Mouse (Mus musculus): ENCODE results near the gene Ston1.

The Ston1 gene

GRCm38 (mm10) chr17:88626347-88626811 lies 28.9 kb downstream of the Ston1 start:
- no peak for DNase-seq (ENCODE audit: low read depth)

GRCm38 (mm10) chr17:88627150-88627549 lies 29.7 kb downstream of the Ston1 start:
- DNase-seq (ENCODE audit: low read depth) = no peak

- DNase-seq (ENCODE audit: low read depth) = no peak
Measured at GRCm38 (mm10) chr17:88628676-88629380, 31.3 kb downstream of the Ston1 start.

GRCm38 (mm10) chr17:88629381-88629759 lies 31.9 kb downstream of the Ston1 start:
- DNase-seq (ENCODE audit: low read depth) = no peak

- no peak for DNase-seq (ENCODE audit: low read depth)
Measured at GRCm38 (mm10) chr17:88629931-88630553, 32.6 kb downstream of the Ston1 start.

- DNase-seq (ENCODE audit: low read depth) = no peak
Measured at GRCm38 (mm10) chr17:88630554-88630948, 33.1 kb downstream of the Ston1 start.

- DNase-seq (ENCODE audit: low read depth) = no peak
Measured at GRCm38 (mm10) chr17:88632631-88633030, 35.1 kb downstream of the Ston1 start.

- no peak for DNase-seq (ENCODE audit: low read depth)
Measured at GRCm38 (mm10) chr17:88636076-88636475, 38.6 kb downstream of the Ston1 start.

- DNase-seq (ENCODE audit: low read depth) = no peak
Measured at GRCm38 (mm10) chr17:88636587-88636986, 39.1 kb downstream of the Ston1 start.

- peak; percentile 78 for DNase-seq (ENCODE audit: low read depth)
Measured at GRCm38 (mm10) chr17:88641012-88641411, 43.5 kb downstream of the Ston1 start.

- DNase-seq (ENCODE audit: low read depth) = no peak
Measured at GRCm38 (mm10) chr17:88641836-88642235, 44.4 kb downstream of the Ston1 start.

- DNase-seq (ENCODE audit: low read depth) = no peak
Measured at GRCm38 (mm10) chr17:88644876-88645275, 47.4 kb downstream of the Ston1 start.

- no peak for DNase-seq (ENCODE audit: low read depth)
Measured at GRCm38 (mm10) chr17:88645299-88645698, 47.8 kb downstream of the Ston1 start.

GRCm38 (mm10) chr17:88647149-88647548 lies 49.7 kb downstream of the Ston1 start:
- no peak for DNase-seq (ENCODE audit: low read depth)

- DNase-seq (ENCODE audit: low read depth) = peak; percentile 73
Measured at GRCm38 (mm10) chr17:88652010-88652409, 54.5 kb downstream of the Ston1 start.

GRCm38 (mm10) chr17:88652702-88653374 lies 55.4 kb downstream of the Ston1 start:
- peak; percentile 82 for DNase-seq (ENCODE audit: low read depth)

GRCm38 (mm10) chr17:88653375-88653769 lies 55.9 kb downstream of the Ston1 start:
- no peak for DNase-seq (ENCODE audit: low read depth)

- DNase-seq (ENCODE audit: low read depth) = no peak
Measured at GRCm38 (mm10) chr17:88658510-88658909, 61.0 kb downstream of the Ston1 start.

- no peak for DNase-seq (ENCODE audit: low read depth)
Measured at GRCm38 (mm10) chr17:88666076-88666475, 68.6 kb downstream of the Ston1 start.

- peak; percentile 64 for DNase-seq (ENCODE audit: low read depth)
Measured at GRCm38 (mm10) chr17:88668452-88668851, 71.0 kb downstream of the Ston1 start, which contains the start of gene Gtf2a1l. Gene Gtf2a1l (plus strand): TSS chr17:88668660.

GRCm38 (mm10) chr17:88669921-88670320 lies 72.4 kb downstream of the Ston1 start:
- DNase-seq (ENCODE audit: low read depth) = no peak

GRCm38 (mm10) chr17:88670800-88671199 lies 73.3 kb downstream of the Ston1 start:
- no peak for DNase-seq (ENCODE audit: low read depth)
